Mouse (Mus musculus) megakaryocyte, embryonic 14.5 days (primary cell): ENCODE data around the gene Wdr17.

Source experiments
- FLI1 ChIP-seq: IDR thresholded peaks from 2 replicates; pipeline ENCODE4 v1.6.1; 2012; ENCODE audit warnings: low read length, inconsistent platforms, mixed read lengths
- GATA1 ChIP-seq: IDR thresholded peaks from 3 replicates; pipeline ENCODE4 v1.6.1; 2012; ENCODE audit warnings: mixed read lengths, low read length, inconsistent platforms, borderline replicate concordance

DNA sequence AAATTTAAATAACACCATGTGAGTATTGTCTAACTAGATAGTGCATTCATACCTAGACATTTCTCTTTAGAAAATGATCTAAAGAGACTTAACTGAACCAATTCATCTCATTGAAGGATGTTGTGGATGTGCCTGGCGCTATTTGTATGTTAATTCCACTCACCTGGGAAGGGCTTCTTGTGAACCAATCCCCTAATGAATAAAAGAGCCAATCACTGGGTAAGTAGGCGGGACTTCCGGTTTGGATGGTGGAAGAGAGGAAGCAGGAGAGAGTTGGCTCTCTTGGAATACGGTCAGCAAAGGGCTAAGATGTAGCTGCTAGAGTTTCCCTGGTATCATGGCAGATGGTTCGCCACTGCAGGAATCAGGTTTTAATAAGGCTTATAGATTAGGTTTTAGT lies 64.0 kb downstream of the Wdr17 start:
- TF ChIP-seq GATA1: no peak
- no peak for TF ChIP-seq FLI1
